Mouse (Mus musculus) spleen, postnatal 10 days (tissue): ENCODE measurements around the gene Zbtb49.

Experiments used
- DNase-seq, 2 experiments: peaks; one replicate each; pipeline ENCODE4 v3.0.0; 2021 to 2022; ENCODE audit warnings: low spot score in 2 of 2

Gene Zbtb49

DNA sequence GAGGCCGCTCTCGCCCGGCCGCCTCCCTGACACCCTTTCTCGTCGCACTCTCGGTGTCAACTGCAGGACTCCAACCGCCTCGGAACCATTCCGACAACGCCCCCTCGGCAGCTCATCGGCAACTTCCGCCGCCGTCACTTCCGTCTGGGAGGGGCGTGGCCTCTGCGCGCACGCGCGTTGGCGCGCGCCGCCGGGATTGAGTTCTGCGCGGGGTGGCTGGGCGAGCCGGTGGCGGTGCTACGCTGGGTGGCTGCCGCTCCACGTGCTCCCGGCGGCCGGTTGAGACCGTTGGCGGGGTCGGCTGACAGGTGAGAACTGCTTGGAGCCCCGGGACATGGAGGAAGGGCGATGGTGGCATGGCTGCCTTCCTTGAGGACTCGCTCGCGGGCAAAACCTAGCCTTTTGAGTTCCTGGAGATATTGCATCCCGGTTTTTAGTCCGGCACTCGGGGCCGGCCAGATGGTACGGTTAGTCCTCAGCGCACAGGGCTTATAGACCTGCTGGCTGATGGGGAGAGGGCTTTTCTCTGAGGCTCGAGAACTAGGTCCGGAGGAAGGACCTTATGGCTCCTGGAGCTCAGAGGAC, at the start of gene Zbtb49, which contains the start of gene Lyar:
Gene Zbtb49 (minus strand): TSS at position 130 of the 585 bp plus-strand sequence.
Gene Lyar (plus strand): TSS at position 143 of the 585 bp plus-strand sequence.
- DNase-seq, result peak; percentile 95 to 96

DNA sequence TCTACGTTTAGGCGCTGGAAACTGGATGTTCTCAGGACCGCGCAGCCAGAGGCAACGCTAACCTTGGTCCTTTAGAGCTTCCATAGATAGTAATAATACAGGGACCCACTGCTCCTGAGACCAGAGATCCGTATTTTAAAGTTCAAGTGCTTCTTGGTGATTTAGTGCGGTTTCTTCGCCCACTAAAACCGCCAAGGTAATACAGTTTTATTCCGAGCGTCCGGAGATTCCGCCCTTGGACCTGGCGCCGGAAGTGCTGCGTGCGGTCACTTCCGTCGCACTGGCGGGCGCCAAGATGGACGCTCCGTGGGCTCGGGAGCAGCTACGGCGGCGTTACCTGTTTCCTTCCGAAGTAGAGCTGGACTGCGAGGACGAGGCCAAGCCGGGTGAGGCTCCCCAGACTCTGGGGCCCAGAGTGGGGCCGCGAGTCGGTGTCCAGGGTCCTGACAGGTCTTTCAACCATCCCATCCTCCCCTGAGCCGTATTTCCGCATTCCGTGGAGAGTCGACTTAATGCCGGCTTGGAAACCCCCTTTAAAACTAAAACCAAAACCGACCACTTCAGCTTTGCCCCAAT, 39.9 kb upstream of the Zbtb49 start, which contains the start of gene Tmem128:
Gene Tmem128 (plus strand): TSS at position 79 of the 576 bp plus-strand sequence.
- DNase-seq, result peak; percentile 68 to 73

DNA sequence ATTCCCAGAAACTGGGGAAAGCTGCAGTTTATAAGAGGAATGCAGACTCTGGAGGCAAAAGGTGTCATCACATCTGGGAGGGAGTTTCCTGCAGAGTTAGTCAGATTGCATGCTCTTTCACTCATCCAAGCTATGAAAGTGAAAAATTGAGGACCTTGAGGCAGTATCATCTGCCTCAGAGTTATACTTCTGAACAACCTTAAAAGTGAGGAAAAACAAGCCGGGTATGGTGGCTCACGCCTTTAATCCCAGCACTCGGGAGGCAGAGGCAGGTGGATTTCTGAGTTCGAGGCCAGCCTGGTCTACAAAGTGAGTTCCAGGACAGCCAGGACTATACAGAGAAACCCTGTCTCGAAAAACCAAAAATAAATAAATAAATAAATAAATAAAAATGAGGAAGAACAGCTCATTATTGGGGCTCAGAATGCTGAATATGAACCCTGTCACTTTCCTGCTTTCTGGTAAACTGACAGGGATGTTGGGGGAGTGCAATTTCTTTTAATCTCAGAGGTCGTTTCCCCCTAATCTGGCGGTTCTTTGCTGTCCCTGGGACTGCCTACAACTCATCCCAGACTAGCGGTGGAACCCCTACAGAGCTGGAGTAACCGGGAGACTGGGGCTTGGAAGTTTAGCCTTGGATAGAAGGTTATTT, 39.3 kb upstream of the Zbtb49 start:
- DNase-seq, result no peak

DNA sequence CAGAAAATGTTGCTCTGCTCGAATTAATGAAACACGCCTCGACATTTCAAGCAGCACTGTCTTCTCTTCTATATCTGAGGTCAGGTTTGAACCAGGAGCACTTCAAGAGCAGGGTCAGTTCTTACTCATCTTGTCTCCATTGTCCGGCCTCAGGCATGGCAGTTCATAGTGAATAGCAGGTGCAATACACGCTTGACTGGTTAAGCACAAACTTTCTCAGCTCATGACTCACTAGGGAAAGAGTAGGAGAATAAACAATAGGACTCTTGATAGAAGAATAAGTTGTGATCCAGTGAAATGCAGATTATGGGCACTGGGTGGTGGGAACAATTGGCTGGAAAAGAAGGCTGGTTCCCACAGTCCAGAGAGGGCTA, 38.5 kb upstream of the Zbtb49 start:
- DNase-seq, result no peak

DNA sequence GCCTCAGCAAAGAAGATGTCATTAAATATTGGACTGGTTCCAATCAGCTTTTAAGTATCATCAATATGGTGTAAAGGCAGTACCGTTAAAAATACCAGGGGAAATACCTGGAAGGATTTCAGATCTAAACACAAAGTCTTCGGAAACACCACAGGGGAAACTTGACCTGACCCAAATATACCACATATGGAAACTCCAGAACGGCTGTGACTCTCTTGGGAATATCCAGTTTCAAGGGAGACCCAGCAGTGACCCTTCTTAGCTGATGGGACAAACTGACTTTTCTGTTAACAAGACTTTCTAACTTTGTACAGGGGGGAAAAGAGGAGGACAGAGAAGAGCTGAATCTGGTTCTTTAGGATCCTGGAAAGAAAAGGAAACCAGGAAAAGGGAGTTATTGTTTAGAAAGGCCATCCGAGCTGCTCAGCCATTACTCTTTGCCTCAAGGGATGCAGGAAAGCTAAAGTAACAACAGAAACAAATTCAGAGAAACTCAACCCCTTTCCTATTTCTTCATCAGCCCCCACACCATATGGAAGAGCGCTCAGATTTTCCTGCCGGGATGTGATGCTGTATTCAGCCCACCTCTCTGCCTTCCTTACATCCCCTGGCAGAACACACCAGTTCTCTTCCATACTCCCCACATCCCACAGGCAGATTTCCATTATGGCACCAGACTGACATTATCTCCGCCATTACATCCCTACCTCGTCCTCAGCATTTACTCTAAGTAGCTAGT, 37.9 kb upstream of the Zbtb49 start:
- no peak for DNase-seq

DNA sequence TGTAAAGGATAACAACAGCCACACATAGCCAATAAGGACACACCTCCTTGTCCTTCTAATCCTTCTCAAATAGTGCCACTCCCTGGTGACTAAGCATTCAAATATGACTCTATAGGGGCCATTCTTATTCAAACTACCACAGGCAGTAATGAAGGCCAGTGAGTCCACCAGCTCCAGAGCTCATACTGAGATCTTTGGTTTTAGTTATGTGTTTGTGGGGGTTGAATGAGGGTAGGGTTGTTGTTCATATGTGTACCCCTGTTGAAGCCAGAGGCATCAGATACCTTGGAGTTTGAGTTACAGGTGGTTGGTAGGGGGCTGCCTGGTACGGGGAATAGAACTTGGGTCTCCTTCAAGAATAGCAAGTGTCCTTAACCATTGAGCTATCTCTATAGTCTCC, 36.3 kb upstream of the Zbtb49 start:
- DNase-seq, result no peak

DNA sequence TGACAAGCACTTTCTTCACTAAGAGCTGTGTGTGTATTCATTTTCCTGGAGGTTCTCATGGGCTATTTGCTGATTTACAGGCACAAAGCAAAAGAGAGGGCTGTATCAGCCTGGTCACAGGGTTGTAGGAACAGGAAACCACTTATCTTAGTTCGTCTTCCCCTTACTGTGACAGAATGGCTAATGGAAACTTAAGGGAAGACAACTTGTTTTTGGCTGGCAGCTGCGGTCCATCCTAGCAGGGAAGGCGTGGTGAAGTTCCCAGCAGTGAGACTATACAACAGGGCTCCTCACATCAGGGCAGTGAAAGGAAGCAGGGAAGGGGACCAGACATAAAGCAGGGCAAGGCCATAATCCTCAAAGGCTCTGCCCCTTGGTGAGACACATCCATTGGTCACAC, 35.4 kb upstream of the Zbtb49 start:
- DNase-seq, result no peak

DNA sequence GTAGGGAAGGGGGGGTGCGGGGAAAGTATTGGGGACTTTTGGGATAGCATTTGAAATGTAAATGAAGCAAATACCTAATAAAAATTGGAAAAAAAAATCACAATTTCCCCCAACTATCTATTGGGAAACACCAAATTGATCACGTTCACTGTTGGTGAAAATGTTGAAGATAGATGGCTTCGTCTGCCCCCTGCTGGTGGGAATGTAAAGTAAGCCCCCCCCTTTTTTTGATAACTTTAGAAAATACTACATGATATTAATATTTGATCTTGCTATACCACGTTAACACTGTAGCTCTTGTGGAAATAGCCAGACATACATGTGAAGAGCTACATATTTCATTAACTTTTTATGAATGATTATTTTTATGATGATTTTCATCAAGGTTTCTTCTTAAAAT, 34.9 kb upstream of the Zbtb49 start:
- DNase-seq, result no peak

DNA sequence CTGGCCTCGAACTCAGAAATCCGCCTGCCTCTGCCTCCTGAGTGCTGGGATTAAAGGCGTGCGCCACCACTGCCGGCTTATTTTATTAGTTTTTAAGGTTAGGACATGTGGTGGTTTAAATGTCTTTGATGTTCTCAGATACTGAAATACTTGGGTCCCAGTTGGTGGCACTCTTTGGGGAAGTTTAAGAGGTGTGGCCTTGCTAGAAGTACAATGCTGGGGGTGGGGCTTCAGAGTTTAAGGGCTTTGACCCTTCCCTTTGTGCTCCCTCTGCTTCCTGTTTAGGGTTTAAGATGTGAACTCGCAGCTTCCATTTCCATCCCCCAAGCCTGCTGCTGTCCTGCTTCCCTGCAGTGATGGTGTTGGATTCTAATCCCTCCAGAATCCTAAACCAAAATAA, 21.7 kb upstream of the Zbtb49 start:
- DNase-seq, result no peak

DNA sequence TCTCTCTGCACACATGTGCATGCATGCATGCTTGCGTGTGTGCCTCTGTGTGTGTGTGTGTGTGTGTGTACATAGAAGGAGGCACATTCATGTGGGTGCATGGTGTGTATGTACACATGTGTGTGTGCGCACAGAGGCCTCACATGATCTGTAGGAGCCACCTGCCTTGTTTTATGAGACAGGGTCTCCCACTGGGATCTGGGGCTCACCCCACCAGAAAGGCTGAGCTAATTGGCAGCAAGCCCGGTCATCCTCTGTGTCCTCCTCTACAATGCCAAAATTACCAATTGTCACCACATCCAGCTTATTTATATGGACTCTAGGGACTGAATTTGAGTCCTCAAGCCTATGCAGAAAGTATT, 21.2 kb upstream of the Zbtb49 start:
- DNase-seq, result no peak

DNA sequence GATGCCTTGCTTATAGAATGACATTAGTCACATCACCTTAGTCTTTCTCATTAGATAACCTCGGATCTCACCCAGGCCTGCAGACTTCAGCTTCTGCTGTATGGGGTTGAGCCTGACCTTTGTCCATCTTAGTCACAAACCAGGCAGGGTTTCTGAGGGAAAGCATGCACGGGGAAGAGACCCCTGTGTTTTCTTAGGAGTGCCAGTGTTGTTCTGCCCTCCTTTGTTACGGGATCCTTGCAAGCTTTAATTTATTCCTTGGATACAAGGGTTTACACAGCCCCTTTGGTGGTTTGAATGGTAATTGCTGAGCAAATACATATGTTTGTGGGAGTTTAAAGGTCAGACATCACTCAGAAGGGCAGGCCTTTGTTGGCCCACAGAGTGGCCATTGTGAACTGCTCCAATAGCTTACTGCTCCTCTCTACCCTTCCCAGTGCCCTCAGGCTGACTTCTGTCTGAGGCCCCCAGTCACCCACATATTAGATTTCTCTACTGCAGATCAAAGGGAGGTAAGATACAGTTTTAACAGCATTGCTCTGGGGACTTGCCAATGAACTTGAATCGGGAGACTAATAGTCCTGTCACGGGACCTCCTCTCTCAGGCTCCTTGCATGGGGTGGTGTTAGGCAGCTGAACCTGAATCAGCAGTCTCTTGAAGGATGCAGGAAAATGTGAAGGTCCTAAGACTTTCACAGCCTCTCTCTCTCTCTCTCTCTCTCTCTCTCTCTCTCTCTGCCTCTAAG, 20.6 kb upstream of the Zbtb49 start:
- DNase-seq, result no peak

DNA sequence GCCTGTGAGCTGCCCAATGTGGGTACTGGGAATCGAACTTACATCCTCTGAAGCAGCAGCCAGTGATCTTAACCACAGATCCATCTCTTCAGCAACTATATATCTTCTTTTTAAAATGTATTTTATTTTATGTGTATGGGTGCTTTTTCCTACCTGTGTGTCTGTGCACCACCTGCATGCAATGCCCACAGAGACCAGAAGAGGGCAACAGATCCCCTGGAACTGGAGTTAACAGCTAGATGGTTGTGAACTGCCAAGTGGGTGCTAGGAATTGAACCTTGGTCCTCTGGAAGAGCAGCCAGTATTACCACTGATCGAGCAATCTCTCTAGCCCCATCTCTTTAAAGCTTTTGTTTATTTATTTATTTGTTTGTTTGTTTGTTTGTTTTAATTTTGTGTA, 16.4 kb upstream of the Zbtb49 start:
- DNase-seq, result peak in 1 of 2 experiments; percentile 32

DNA sequence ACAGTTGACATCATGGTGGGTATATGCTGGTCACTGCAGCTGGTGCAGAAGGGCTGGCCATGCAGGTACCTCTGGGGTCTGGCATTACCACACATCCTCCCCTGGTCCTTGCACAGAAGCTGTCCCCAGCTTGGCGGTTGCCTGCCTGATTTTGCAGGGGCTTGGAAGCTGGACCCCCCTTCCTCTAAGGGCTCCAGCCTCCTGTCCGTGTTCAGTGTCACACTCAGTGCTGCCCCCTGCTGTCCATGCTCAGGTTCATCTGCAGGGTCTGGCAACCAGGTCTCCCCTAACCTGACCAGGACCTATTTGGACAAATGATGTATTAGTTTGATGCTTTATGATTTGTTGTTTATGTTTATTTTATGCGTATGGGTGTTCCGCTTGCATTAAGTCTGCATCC, 15.2 kb upstream of the Zbtb49 start:
- DNase-seq, result peak; percentile 45 to 77

DNA sequence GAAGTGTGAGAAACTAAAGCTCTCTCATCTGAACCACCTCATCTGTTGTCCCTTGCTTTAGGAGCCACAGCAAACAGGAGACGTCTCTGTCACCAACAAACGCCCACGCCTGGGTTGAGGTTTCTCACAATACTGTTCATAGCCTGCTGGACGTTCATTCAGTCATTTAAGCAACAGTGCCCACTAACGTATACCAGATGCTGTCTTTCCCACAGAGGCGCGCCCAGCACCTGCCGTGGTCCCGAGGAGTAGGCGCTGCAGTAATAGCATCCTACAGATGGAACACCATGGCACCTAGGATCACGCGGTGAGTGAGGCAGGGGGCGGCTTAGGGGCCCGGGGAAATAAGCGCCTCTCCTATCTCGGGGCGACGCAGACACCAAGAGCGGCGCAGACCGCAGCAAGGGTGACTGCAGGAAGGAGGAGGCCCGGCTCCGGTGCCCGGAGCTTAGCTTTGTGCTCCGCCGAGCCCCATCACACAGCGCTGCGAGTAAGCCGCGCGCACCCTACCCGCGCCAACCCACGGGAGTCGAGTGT, 418 bp downstream of the Zbtb49 start:
- no peak for DNase-seq

DNA sequence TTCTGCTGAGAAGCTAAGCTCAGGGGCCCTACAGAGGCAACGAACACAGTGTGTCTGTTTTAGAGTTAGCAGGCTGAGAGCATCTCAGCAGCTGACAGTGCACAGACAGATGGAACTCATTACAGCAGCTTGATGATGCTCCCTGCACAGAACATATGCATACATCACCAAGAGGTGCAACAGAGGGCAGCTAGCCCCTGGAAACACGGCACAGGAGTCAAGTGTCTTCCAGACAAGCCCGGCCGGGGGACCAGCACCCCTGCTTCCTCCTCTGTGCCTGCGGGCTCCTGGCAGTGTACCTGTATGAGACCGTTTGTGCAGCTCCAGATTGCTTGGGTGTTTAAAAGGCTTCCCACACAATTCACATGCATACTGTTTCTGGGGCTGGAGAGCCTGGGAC, 7.2 kb downstream of the Zbtb49 start:
- no peak for DNase-seq

DNA sequence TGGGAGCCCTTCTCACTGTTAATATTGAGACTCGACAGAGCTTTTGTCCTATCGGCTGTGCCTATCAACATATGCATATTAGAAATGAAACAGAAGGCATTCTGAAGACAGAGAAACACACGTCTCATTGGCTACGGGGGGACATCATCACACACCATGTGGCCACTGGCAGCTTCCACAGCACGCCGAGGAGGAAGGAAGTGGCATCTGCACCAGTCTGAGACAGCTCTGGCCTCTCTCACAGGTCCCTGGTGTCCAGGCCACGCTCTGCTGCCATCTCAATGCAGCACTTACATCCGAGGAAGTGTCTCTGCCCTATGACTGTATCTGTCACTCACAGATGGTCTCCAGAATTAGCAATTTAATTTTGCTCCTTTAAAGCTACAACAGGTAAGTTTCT, 8.6 kb downstream of the Zbtb49 start:
- peak in 1 of 2 experiments; percentile 66 for DNase-seq

DNA sequence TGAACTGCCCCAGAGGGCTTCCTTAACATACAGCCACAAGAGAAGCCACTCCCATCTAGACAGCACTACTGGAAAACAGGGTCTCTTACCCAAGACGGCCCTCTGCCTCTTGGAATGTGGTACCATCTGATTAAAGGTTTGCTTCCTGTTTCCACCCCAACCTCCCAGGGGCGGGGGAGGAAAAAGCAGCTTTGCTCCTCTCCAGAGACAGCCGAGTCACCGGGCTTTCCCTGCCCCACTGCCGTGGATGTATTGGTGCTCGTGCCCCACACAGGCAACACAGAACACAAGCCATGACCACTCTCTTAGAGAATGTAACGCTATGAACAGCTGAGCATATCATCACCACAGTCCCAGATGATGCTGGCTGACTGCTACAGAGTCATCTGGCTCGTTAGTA, 11.3 kb downstream of the Zbtb49 start:
- no peak for DNase-seq

DNA sequence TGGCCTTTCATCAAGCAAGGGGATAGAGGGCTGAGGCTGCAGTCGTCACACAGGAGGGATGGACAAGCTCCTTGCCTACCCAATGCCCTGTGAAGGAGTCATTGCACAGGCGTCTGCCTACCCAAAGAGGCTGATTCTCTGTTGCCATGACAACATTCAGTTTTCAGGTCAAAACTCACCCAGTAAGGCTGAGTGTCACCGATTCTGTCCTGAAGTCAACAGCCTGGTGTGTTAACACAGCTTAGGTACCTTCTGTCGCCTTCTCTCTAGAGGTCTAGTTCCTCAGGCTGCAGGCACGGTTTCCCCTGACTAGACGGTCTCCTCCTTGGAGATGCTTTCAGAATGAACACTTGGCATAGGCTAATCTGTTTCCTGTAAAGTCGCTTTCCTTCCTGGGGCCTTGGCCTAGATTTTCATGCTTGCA, 14.9 kb downstream of the Zbtb49 start:
- no peak for DNase-seq

DNA sequence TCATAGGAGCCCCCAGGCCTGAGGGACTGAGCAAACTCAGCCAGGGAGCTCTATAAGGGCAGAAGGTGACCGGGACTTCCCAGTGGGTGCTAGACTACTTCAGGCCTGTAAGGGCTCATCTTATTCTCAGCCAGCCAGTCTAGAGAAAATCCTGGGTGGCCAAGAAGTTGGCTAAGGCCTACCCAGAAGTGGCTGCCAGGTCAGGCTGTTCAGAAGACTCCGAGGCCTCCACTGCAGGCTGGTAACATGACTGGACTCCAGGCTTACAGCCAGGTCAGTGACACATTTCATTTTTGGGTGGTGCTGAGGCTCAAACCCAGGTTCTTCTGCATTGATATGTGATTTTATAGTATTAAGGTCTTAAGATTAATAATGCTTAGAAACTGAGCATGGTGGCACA, 20.6 kb downstream of the Zbtb49 start:
- no peak for DNase-seq

DNA sequence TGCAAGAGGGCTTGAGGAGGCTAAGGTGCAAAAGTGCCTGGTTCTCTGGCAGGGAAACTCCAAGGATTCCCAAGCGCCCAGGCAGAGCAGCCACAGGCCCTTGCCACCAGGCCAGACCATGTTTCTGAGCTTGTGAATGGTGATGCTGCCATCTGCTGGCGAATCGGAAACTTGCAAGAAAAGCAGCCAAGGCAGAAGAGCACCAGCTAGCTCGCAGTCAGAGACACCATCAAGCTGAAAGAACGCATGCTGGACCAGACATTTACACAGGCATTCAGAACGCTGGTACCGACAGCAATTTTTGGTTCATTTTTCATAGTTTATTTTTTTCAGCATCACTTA, 22.8 kb downstream of the Zbtb49 start:
- peak; percentile 53 to 79 for DNase-seq

DNA sequence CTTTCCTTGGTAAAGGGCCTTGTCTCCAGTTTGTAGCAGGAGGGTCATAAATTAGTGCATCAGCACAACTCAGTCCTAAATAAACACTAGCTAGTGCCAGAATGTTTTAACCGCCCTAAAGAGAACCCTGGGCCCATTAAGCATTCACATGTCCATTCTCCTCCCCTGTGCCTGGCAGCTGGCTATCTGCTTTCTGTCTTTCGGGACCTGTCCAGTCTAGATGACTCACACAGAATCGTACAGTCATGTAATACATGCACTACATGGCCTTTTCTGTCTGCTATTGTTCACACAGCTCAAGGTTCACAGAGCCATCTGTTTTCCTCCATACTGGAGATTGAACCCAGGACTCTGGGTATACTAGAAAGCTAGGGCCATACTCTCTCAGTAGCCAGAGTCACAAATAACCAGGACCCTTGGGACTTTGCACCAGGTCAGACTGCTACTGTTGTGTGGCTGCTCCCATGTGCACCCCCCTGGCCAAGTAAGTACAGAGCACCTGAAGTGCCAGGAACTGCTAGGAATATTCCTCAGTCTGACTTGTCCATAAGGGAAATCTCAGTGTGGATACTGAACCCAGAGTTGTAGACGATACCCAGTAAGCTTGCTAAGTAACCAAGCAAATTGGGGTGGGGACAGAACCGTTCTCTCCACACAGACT, 23.3 kb downstream of the Zbtb49 start:
- no peak for DNase-seq
